Mouse (Mus musculus): ENCODE results near the gene Prrt3.

Prrt3 gene

DNA sequence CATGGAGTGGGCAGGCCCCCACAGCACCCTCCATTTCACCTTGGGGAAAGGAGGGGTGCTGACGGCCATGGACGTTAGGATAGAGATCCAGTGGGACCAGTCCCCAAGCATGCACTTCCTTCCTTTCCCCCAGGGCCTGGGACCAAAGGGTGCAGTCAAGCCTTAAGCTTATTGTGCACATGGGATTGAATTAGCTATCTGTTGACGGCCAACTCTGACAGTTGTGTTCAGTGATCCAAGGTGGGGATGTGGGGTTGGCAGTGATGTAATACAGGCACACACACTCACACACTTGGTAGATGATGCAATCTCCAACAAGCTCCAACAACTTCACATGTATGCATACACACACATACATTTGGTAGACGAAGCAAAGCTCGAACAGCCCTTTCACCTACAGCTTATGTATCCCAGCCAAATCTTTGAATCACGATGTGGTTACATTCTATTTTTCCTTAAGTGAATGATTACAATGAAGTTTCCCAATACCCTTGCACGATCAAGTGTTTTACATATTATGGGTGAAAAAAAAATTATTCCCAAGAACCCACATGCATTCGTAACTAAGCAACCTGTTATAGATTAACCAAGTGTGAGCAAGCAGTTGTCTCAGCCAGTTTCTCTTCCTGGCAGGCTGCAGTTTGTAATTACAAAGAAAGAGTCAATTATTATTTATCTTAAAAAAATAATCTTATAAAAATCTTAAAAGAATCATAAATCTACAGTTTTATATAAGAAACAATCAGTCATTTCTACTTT is 57.3 kb downstream of the Prrt3 start:
- DNase-seq (ENCODE audit: low spot score) = no peak
